Mouse (Mus musculus) ES-Bruce4 (cell line): ENCODE data around the gene 2610301B20Rik.
"Not testable (repeated sequence)": the region's sequence is repeated elsewhere in the genome, so short reads cannot be mapped to it uniquely, and the experiment has no call there.

Experiments
- CTCF ChIP-seq: IDR thresholded peaks from one replicate; pipeline ENCODE4 v1.8.1; 2011; ENCODE audit warnings: low read depth, low read length
- POLR2A ChIP-seq: IDR thresholded peaks from one replicate; pipeline ENCODE4 v1.8.1; 2011; ENCODE audit warnings: low read length; ENCODE audit not compliant: insufficient read depth

- not testable (repeated sequence) for TF ChIP-seq POLR2A, CTCF
Observed at GRCm38 (mm10) chr4:10911417-10911816, 37.1 kb downstream of the 2610301B20Rik start.
